19 mouse cellular contexts compared by ENCODE assay signal in the genomic region with DNA sequence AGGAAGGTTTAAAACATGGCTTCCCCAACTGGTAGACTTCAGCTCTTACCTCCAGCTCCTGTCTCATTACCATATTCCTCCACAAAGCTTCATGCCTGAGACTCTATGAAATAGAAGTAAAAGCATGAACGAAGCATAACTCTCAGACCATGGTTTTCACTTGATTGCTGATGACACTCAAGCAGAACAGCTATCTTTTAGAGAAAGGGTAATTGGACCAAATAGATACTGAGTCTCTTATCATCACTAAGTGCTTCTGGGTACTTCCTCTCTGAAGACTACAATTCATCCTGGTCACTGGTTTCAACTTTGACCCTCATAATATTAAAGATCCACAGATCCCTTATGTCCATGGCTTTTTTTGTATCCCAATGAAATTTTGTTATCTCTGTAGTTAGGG. TPM values are rescaled to one million over a fixed set of nuclear protein-coding genes. Genes with fewer than 3 reads are reported as not detected.
"Had no signal": no experiment of that assay in that cellular context is flagged by ENCODE, and none has a peak within 500 bp of the region (broad histone marks: within the 10 kb centered on the region; RNA-seq: fewer than 3 reads in every experiment).

No protein-coding gene starts in this region.

- DNase-seq: retina, postnatal 1 day; right cerebral cortex, adult 18-20 months; right cerebral cortex, postnatal 14 days; right cerebral cortex, postnatal 25 days; right cerebral cortex, postnatal 4 days; spleen, adult 18-20 months; thymus, adult 18-20 months; thymus, adult 2 months; thymus, postnatal 14 days; thymus, postnatal 25 days; thymus, postnatal 36 days; thymus, postnatal 4 days had no signal

- H3K4me3 ChIP-seq: neural tube, embryonic 12.5 days; neural tube, embryonic 13.5 days; neural tube, embryonic 15.5 days; stomach, embryonic 15.5 days had no signal

- H3K9me3 ChIP-seq: neural tube, embryonic 12.5 days; neural tube, embryonic 13.5 days; neural tube, embryonic 15.5 days; stomach, embryonic 15.5 days had no signal

- H3K27ac ChIP-seq: neural tube, embryonic 12.5 days; neural tube, embryonic 13.5 days; neural tube, embryonic 15.5 days; stomach, embryonic 15.5 days; stomach, postnatal 0 days had no signal

- H3K9ac ChIP-seq: neural tube, embryonic 12.5 days; neural tube, embryonic 13.5 days; neural tube, embryonic 15.5 days; stomach, embryonic 15.5 days had no signal

- H3K36me3 ChIP-seq: neural tube, embryonic 12.5 days; neural tube, embryonic 13.5 days; neural tube, embryonic 15.5 days; stomach, embryonic 15.5 days had no signal

- H3K4me1 ChIP-seq: neural tube, embryonic 12.5 days; neural tube, embryonic 13.5 days; neural tube, embryonic 15.5 days; stomach, embryonic 15.5 days had no signal

- H3K27me3 ChIP-seq: neural tube, embryonic 12.5 days; neural tube, embryonic 13.5 days; neural tube, embryonic 15.5 days; stomach, embryonic 15.5 days had no signal

RNA-seq across cellular contexts. Expression of gene Pacrg, which starts 42.1 kb away (rescaled TPM):
- polyA plus RNA-seq: small intestine, adult 2 months; spleen, adult 2 months had no signal
